Mouse (Mus musculus) liver, adult 2 months (tissue): ENCODE data around the gene Smarca1.

Source experiments
- CTCF ChIP-seq: fragments of 200-500 bp; IDR thresholded peaks from 2 replicates; pipeline ENCODE4 v1.5.1; 2011; ENCODE audit warnings: low read depth, low read length, control low read depth
- POLR2A ChIP-seq: fragments of 200-500 bp; IDR thresholded peaks from 2 replicates; pipeline ENCODE4 v1.6.1; 2011; ENCODE audit warnings: low read length, control low read depth; ENCODE audit not compliant: insufficient read depth; ENCODE audit errors: extremely low read depth

GRCm38 (mm10) chrX:47858544-47858943 lies 34.2 kb downstream of the Smarca1 start:
- TF ChIP-seq CTCF (no peak), POLR2A (no peak)
